Mouse (Mus musculus): ENCODE results near the gene Kmt2b. TPM values are rescaled to one million over a fixed set of nuclear protein-coding genes. Genes with fewer than 3 reads are reported as not detected.

Gene Kmt2b
- total and polyA plus RNA-seq, 3 experiments, result 15.6 to 25.6 (median 15.9) TPM

- H3K9ac ChIP-seq (ENCODE audit: low read depth, low read length), result no peak overlapping the region
- H3K36me3 ChIP-seq (ENCODE audit: control insufficient read depth, insufficient read depth, low read length), result no peaks in the 10 kb centered on the region
- TF ChIP-seq EP300 (IDR thresholded peaks at IDR 0.05; ENCODE audit: insufficient read depth, low read depth, low read length) (no peak), CTCF (IDR thresholded peaks at IDR 0.05) (no peak), POLR2A (IDR thresholded peaks at IDR 0.05; ENCODE audit: insufficient read depth, low read depth, low read length) (no peak)
- DNase-seq, result no peak
- no peak overlapping the region for H3K27ac ChIP-seq
- H3K79me2 ChIP-seq (replicated peaks; ENCODE audit: control insufficient read depth, insufficient read depth, low read length), result no peaks in the 10 kb centered on the region
- no peaks in the 10 kb centered on the region for H3K27me3 ChIP-seq (ENCODE audit: control insufficient read depth, insufficient read depth, low read length)
- 65% methylated on average over 17 of the region's 17 CpGs for WGBS
- H3K4me3 ChIP-seq, result no peak overlapping the region
- no peaks in the 10 kb centered on the region for H3K4me1 ChIP-seq (ENCODE audit: control insufficient read depth, insufficient read depth, low read length)
- intact Hi-C loops (cut with DNase I), result no loop called here
Measured at GRCm38 (mm10) chr7:30526399-30526798, 62.1 kb downstream of the Kmt2b start.

DNA sequence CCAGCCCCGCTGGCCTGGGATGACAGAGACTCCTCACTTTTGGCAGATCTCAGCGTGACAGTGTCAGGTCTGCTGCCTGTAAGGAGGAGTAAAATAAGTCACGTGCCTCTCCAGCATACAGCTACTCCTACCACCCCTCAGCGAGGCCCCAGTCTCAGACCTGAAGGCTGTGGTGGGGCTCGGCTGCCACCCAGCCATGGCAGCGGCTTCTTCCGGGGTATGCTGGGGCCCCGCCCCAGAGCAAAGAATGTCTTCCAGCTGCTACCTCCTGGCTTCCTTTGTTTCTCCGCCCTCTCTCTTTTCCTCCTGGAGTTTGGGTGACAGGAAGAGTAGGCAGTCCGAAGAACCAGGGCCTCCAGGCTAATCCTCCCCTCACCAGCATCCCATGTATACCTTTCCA, 62.6 kb downstream of the Kmt2b start:
- Histone ChIP-seq H3K27me3 (ENCODE audit: control insufficient read depth, insufficient read depth, low read length) (no peaks in the 10 kb centered on the region), H3K36me3 (ENCODE audit: control insufficient read depth, insufficient read depth, low read length) (no peaks in the 10 kb centered on the region), H3K9ac (ENCODE audit: low read depth, low read length) (no peak overlapping the region), H3K4me1 (ENCODE audit: control insufficient read depth, insufficient read depth, low read length) (no peaks in the 10 kb centered on the region), H3K27ac (no peak overlapping the region), H3K79me2 (replicated peaks; ENCODE audit: control insufficient read depth, insufficient read depth, low read length) (no peaks in the 10 kb centered on the region), H3K4me3 (no peak overlapping the region)
- no peak for DNase-seq
- 60% methylated on average over 10 of the region's 10 CpGs for whole genome bisulfite sequencing
- no peak for TF ChIP-seq CTCF (IDR thresholded peaks at IDR 0.05)
- no peak for TF ChIP-seq EP300 (IDR thresholded peaks at IDR 0.05; ENCODE audit: insufficient read depth, low read depth, low read length)
- no peak for TF ChIP-seq POLR2A (IDR thresholded peaks at IDR 0.05; ENCODE audit: insufficient read depth, low read depth, low read length)
- intact Hi-C loops (cut with DNase I), result no loop called here

- Histone ChIP-seq H3K27ac (no peak overlapping the region), H3K4me3 (no peak overlapping the region), H3K27me3 (ENCODE audit: control insufficient read depth, insufficient read depth, low read length) (no peaks in the 10 kb centered on the region), H3K79me2 (replicated peaks; ENCODE audit: control insufficient read depth, insufficient read depth, low read length) (no peaks in the 10 kb centered on the region), H3K36me3 (ENCODE audit: control insufficient read depth, insufficient read depth, low read length) (no peaks in the 10 kb centered on the region), H3K9ac (ENCODE audit: low read depth, low read length) (no peak overlapping the region), H3K4me1 (ENCODE audit: control insufficient read depth, insufficient read depth, low read length) (no peaks in the 10 kb centered on the region)
- no peak for DNase-seq
- TF ChIP-seq CTCF (IDR thresholded peaks at IDR 0.05), result no peak
- TF ChIP-seq POLR2A (IDR thresholded peaks at IDR 0.05; ENCODE audit: insufficient read depth, low read depth, low read length), result no peak
- no peak for TF ChIP-seq EP300 (IDR thresholded peaks at IDR 0.05; ENCODE audit: insufficient read depth, low read depth, low read length)
- intact Hi-C loops (cut with DNase I), result no loop called here
- WGBS, result 73% methylated on average over 6 of the region's 6 CpGs
Measured at GRCm38 (mm10) chr7:30524487-30524886, 64.0 kb downstream of the Kmt2b start.

- 93% methylated on average over 10 of the region's 10 CpGs for WGBS
- no peak overlapping the region for H3K27ac ChIP-seq
- no peak overlapping the region for H3K4me3 ChIP-seq
- no peaks in the 10 kb centered on the region for H3K36me3 ChIP-seq (ENCODE audit: control insufficient read depth, insufficient read depth, low read length)
- H3K4me1 ChIP-seq (ENCODE audit: control insufficient read depth, insufficient read depth, low read length), result no peaks in the 10 kb centered on the region
- H3K9ac ChIP-seq (ENCODE audit: low read depth, low read length), result no peak overlapping the region
- TF ChIP-seq CTCF (IDR thresholded peaks at IDR 0.05), result no peak
- TF ChIP-seq POLR2A (IDR thresholded peaks at IDR 0.05; ENCODE audit: insufficient read depth, low read depth, low read length), result no peak
- no peak for TF ChIP-seq EP300 (IDR thresholded peaks at IDR 0.05; ENCODE audit: insufficient read depth, low read depth, low read length)
- no peak for DNase-seq
- intact Hi-C loops (cut with DNase I), result no loop called here
- no peaks in the 10 kb centered on the region for H3K27me3 ChIP-seq (ENCODE audit: control insufficient read depth, insufficient read depth, low read length)
- no peaks in the 10 kb centered on the region for H3K79me2 ChIP-seq (replicated peaks; ENCODE audit: control insufficient read depth, insufficient read depth, low read length)
Measured at GRCm38 (mm10) chr7:30522871-30523270, 65.7 kb downstream of the Kmt2b start.

DNA sequence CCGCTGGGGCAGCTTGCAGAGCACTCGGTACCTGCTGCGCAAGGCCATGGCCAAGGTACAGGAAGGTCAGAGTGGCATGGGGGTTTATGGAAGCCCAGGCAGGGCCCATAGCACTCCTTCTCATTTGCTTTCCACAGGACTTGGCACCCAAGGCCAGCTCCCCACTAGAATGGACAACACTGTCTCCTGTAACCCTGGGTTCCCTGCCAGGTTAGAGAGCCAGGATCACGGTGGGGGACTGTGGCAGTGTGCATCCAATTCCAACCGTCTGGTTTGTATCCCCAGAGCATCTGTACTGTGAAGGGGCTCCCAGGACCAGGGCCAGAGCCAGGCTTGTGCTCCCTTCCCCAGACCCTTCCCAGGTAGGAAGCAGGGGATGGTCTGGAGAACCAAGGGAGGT, 67.7 kb downstream of the Kmt2b start:
- no peak for DNase-seq
- Histone ChIP-seq H3K4me1 (ENCODE audit: control insufficient read depth, insufficient read depth, low read length) (no peaks in the 10 kb centered on the region), H3K4me3 (no peak overlapping the region), H3K27ac (no peak overlapping the region), H3K79me2 (replicated peaks; ENCODE audit: control insufficient read depth, insufficient read depth, low read length) (no peaks in the 10 kb centered on the region), H3K27me3 (ENCODE audit: control insufficient read depth, insufficient read depth, low read length) (no peaks in the 10 kb centered on the region), H3K9ac (ENCODE audit: low read depth, low read length) (no peak overlapping the region), H3K36me3 (ENCODE audit: control insufficient read depth, insufficient read depth, low read length) (no peaks in the 10 kb centered on the region)
- intact Hi-C loops (cut with DNase I), result no loop called here
- TF ChIP-seq EP300 (IDR thresholded peaks at IDR 0.05; ENCODE audit: insufficient read depth, low read depth, low read length) (no peak), CTCF (IDR thresholded peaks at IDR 0.05) (no peak), POLR2A (IDR thresholded peaks at IDR 0.05; ENCODE audit: insufficient read depth, low read depth, low read length) (no peak)
- WGBS, result 73% methylated on average over 5 of the region's 5 CpGs

- DNase-seq, result no peak
- Histone ChIP-seq H3K27ac (no peak overlapping the region), H3K27me3 (ENCODE audit: control insufficient read depth, insufficient read depth, low read length) (no peaks in the 10 kb centered on the region), H3K79me2 (replicated peaks; ENCODE audit: control insufficient read depth, insufficient read depth, low read length) (no peaks in the 10 kb centered on the region), H3K9ac (ENCODE audit: low read depth, low read length) (no peak overlapping the region), H3K4me1 (ENCODE audit: control insufficient read depth, insufficient read depth, low read length) (no peaks in the 10 kb centered on the region), H3K36me3 (ENCODE audit: control insufficient read depth, insufficient read depth, low read length) (no peaks in the 10 kb centered on the region), H3K4me3 (no peak overlapping the region)
- TF ChIP-seq CTCF (IDR thresholded peaks at IDR 0.05) (no peak), EP300 (IDR thresholded peaks at IDR 0.05; ENCODE audit: insufficient read depth, low read depth, low read length) (no peak), POLR2A (IDR thresholded peaks at IDR 0.05; ENCODE audit: insufficient read depth, low read depth, low read length) (no peak)
- intact Hi-C loops (cut with DNase I), result no loop called here
- 70% methylated on average over 4 of the region's 4 CpGs for WGBS
Measured at GRCm38 (mm10) chr7:30520396-30520795, 68.1 kb downstream of the Kmt2b start.

Small RNA genes lying within 50 kb of the gene (microRNA-seq; reads per million reads assigned to microRNA genes)
- gene Gm38670 (5.4 to 6.7 reads per million in 2 experiments), gene Mir3569 (0.39 to 0.56 reads per million in 2 experiments)

Other genes starting within 250 kb of the Kmt2b start
Only the 30 nearest of the 31 such genes appear.
- gene Lrfn3, start 226.0 kb downstream of the Kmt2b start, total RNA-seq (2021), result 1 to 10 TPM; 1.1 to 1.3 TPM
- 1.4 and 1.9 TPM in 2 replicates for gene Lrfn3, start 226.0 kb downstream of the Kmt2b start, polyA plus RNA-seq (2012; rRNA removed)
- gene Tyrobp, start 175.0 kb downstream of the Kmt2b start, total RNA-seq (2021), result 10 to 100 TPM; 20.1 to 23.6 TPM
- 62.7 and 65.5 TPM in 2 replicates for gene Tyrobp, start 175.0 kb downstream of the Kmt2b start, polyA plus RNA-seq (2012; rRNA removed)
- gene Hcst, start 168.9 kb downstream of the Kmt2b start, total RNA-seq (2021), result under 1 TPM in 1 of 2 experiments, not detected in 1; 0.59 TPM
- gene Hcst, start 168.9 kb downstream of the Kmt2b start, polyA plus RNA-seq (2012; rRNA removed), result 4.8 TPM in 1 of 2 replicates, not detected in the other
- under 1 TPM; 0.47 to 0.66 TPM for gene Nfkbid, start 167.0 kb downstream of the Kmt2b start, total RNA-seq (2021)
- 0.94 and 1.3 TPM in 2 replicates for gene Nfkbid, start 167.0 kb downstream of the Kmt2b start, polyA plus RNA-seq (2012; rRNA removed)
- gene Aplp1, start 143.2 kb downstream of the Kmt2b start, total RNA-seq (2021), result 1 to 10 TPM; 3.2 to 3.5 TPM
- gene Aplp1, start 143.2 kb downstream of the Kmt2b start, polyA plus RNA-seq (2012; rRNA removed), result 3.6 and 6.2 TPM in 2 replicates
- not detected for gene Kirrel2, start 131.0 kb downstream of the Kmt2b start, total RNA-seq (2021)
- not detected in 2 replicates for gene Kirrel2, start 131.0 kb downstream of the Kmt2b start, polyA plus RNA-seq (2012; rRNA removed)
- gene Nphs1, start 130.4 kb downstream of the Kmt2b start, total RNA-seq (2021), result not detected
- 0.04 TPM in 1 of 2 replicates, not detected in the other for gene Nphs1, start 130.4 kb downstream of the Kmt2b start, polyA plus RNA-seq (2012; rRNA removed)
- not detected for gene Prodh2, start 95.1 kb downstream of the Kmt2b start, total RNA-seq (2021)
- gene Prodh2, start 95.1 kb downstream of the Kmt2b start, polyA plus RNA-seq (2012; rRNA removed), result 0.23 TPM in 1 of 2 replicates, not detected in the other
- gene Arhgap33, start 53.7 kb downstream of the Kmt2b start, total RNA-seq (2021), result under 1 TPM; 0.34 to 0.37 TPM
- gene Arhgap33, start 53.7 kb downstream of the Kmt2b start, polyA plus RNA-seq (2012; rRNA removed), result 2.3 and 3.0 TPM in 2 replicates
- gene Hspb6, start 36.5 kb downstream of the Kmt2b start, total RNA-seq (2021), result 100 to 1,000 TPM; 718 to 804 TPM
- 1,866 and 1,945 TPM in 2 replicates for gene Hspb6, start 36.5 kb downstream of the Kmt2b start, polyA plus RNA-seq (2012; rRNA removed)
- gene Proser3, start 36.4 kb downstream of the Kmt2b start, total RNA-seq (2021), result 1 to 10 TPM; 2.5 to 6.3 TPM
- 5.6 and 5.8 TPM in 2 replicates for gene Proser3, start 36.4 kb downstream of the Kmt2b start, polyA plus RNA-seq (2012; rRNA removed)
- gene Lin37, start 28.9 kb downstream of the Kmt2b start, total RNA-seq (2021), result 10 to 100 TPM; 13.7 to 16.0 TPM
- gene Lin37, start 28.9 kb downstream of the Kmt2b start, polyA plus RNA-seq (2012; rRNA removed), result 16.2 and 20.0 TPM in 2 replicates
- 10 to 100 TPM; 56.0 to 67.9 TPM for gene U2af1l4, start 25.4 kb downstream of the Kmt2b start, total RNA-seq (2021)
- 61.3 and 71.4 TPM in 2 replicates for gene U2af1l4, start 25.4 kb downstream of the Kmt2b start, polyA plus RNA-seq (2012; rRNA removed)
- gene Gm49396, start 25.4 kb downstream of the Kmt2b start, total RNA-seq (2021), result 1 to 10 TPM; 1.1 to 1.9 TPM
- gene Gm49396, start 25.4 kb downstream of the Kmt2b start, polyA plus RNA-seq (2012; rRNA removed), result 1.6 and 3.1 TPM in 2 replicates
- gene Psenen, start 25.1 kb downstream of the Kmt2b start, total RNA-seq (2021), result 10 to 100 TPM; 75.6 to 85.7 TPM
- 109 and 124 TPM in 2 replicates for gene Psenen, start 25.1 kb downstream of the Kmt2b start, polyA plus RNA-seq (2012; rRNA removed)
- gene Igflr1, start 23.3 kb downstream of the Kmt2b start, total RNA-seq (2021), result under 1 TPM; 0.23 to 0.75 TPM
- 1.2 and 3.7 TPM in 2 replicates for gene Igflr1, start 23.3 kb downstream of the Kmt2b start, polyA plus RNA-seq (2012; rRNA removed)
- gene Zbtb32, start 10.2 kb upstream of the Kmt2b start, total RNA-seq (2021), result under 1 TPM in 1 of 2 experiments, not detected in 1; 0.11 TPM
- 0.20 and 0.64 TPM in 2 replicates for gene Zbtb32, start 10.2 kb upstream of the Kmt2b start, polyA plus RNA-seq (2012; rRNA removed)
- gene Upk1a, start 24.1 kb upstream of the Kmt2b start, total RNA-seq (2021), result under 1 TPM in 1 of 2 experiments, not detected in 1; 0.36 TPM
- 2.8 and 4.8 TPM in 2 replicates for gene Upk1a, start 24.1 kb upstream of the Kmt2b start, polyA plus RNA-seq (2012; rRNA removed)
- gene Cox6b1, start 37.4 kb upstream of the Kmt2b start, total RNA-seq (2021), result 1,000 to 10,000 TPM; 4,061 to 4,696 TPM
- 1,860 and 2,330 TPM in 2 replicates for gene Cox6b1, start 37.4 kb upstream of the Kmt2b start, polyA plus RNA-seq (2012; rRNA removed)
- not detected for gene Etv2, start 47.1 kb upstream of the Kmt2b start, total RNA-seq (2021)
- not detected in 2 replicates for gene Etv2, start 47.1 kb upstream of the Kmt2b start, polyA plus RNA-seq (2012; rRNA removed)
- 10 to 100 TPM; 47.7 to 51.3 TPM for gene Rbm42, start 61.6 kb upstream of the Kmt2b start, total RNA-seq (2021)
- gene Rbm42, start 61.6 kb upstream of the Kmt2b start, polyA plus RNA-seq (2012; rRNA removed), result 25.8 and 29.1 TPM in 2 replicates
- 1 to 10 TPM; 3.3 to 3.9 TPM for gene Haus5, start 76.3 kb upstream of the Kmt2b start, total RNA-seq (2021)
- 3.7 and 4.9 TPM in 2 replicates for gene Haus5, start 76.3 kb upstream of the Kmt2b start, polyA plus RNA-seq (2012; rRNA removed)
- gene Pmis2, start 82.9 kb upstream of the Kmt2b start, total RNA-seq (2021), result under 1 TPM in 1 of 2 experiments, not detected in 1; 0.52 TPM
- not detected in 2 replicates for gene Pmis2, start 82.9 kb upstream of the Kmt2b start, polyA plus RNA-seq (2012; rRNA removed)
- gene 2200002J24Rik, start 110.2 kb upstream of the Kmt2b start, total RNA-seq (2021), result not detected
- gene 2200002J24Rik, start 110.2 kb upstream of the Kmt2b start, polyA plus RNA-seq (2012; rRNA removed), result 0.35 TPM in 1 of 2 replicates, not detected in the other
- gene Atp4a, start 123.5 kb upstream of the Kmt2b start, total RNA-seq (2021), result under 1 TPM; 0.10 to 0.32 TPM
- gene Atp4a, start 123.5 kb upstream of the Kmt2b start, polyA plus RNA-seq (2012; rRNA removed), result not detected in 2 replicates
- gene Tmem147, start 140.8 kb upstream of the Kmt2b start, total RNA-seq (2021), result 100 to 1,000 TPM; 219 to 241 TPM
- 293 and 357 TPM in 2 replicates for gene Tmem147, start 140.8 kb upstream of the Kmt2b start, polyA plus RNA-seq (2012; rRNA removed)
- not detected for gene Gapdhs, start 155.0 kb upstream of the Kmt2b start, total RNA-seq (2021)
- 1.1 and 1.7 TPM in 2 replicates for gene Gapdhs, start 155.0 kb upstream of the Kmt2b start, polyA plus RNA-seq (2012; rRNA removed)
- 1 to 10 TPM; 1.8 to 2.3 TPM for gene Sbsn, start 162.7 kb upstream of the Kmt2b start, total RNA-seq (2021)
- 1.6 and 1.7 TPM in 2 replicates for gene Sbsn, start 162.7 kb upstream of the Kmt2b start, polyA plus RNA-seq (2012; rRNA removed)
- 1 to 10 TPM in 1 of 2 experiments, under 1 TPM in 1; 0.84 to 1.6 TPM for gene Dmkn, start 175.0 kb upstream of the Kmt2b start, total RNA-seq (2021)
- 7.2 and 8.8 TPM in 2 replicates for gene Dmkn, start 175.0 kb upstream of the Kmt2b start, polyA plus RNA-seq (2012; rRNA removed)
- not detected for gene Krtdap, start 199.2 kb upstream of the Kmt2b start, total RNA-seq (2021)
- not detected in 2 replicates for gene Krtdap, start 199.2 kb upstream of the Kmt2b start, polyA plus RNA-seq (2012; rRNA removed)

All from heart, adult 2 months (tissue).